Mouse (Mus musculus): ENCODE measurements around the gene Gm19410.

The Gm19410 gene

GRCm38 (mm10) chr8:35765499-35766193 lies at the start of gene Gm19410:
Gm19410 (plus strand) TSS chr8:35765790.
- DNase-seq (ENCODE audit: low spot score) = no peak

- DNase-seq (ENCODE audit: low spot score) = no peak
Observed at GRCm38 (mm10) chr8:35730776-35731175, 34.8 kb upstream of the Gm19410 start.

- DNase-seq (ENCODE audit: low spot score) = no peak
Observed at GRCm38 (mm10) chr8:35735438-35735837, 30.2 kb upstream of the Gm19410 start.

GRCm38 (mm10) chr8:35756202-35756601 lies 9.4 kb upstream of the Gm19410 start:
- DNase-seq (ENCODE audit: low spot score) = no peak

GRCm38 (mm10) chr8:35765020-35765419 lies 570 bp upstream of the Gm19410 start:
- DNase-seq (ENCODE audit: low spot score) = no peak

DNA sequence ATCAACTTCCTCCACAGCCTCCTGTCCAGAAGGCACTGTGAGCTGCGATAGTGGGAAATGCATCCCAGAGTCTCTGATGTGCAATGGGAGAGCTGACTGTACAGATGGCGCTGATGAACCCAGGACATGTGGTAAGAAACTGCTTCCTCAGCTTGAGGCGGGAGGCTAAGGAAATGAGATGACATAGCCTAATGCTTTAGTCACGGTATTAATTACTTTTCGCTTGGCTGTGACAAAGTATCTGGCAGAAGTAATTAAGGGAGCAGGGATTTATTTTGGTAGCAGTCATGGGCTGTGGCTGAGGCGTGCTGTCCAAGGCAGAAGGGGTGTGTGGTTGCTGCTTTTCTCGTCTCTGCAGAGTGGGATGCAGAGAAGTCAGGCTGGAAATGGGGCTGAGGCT lies 7.9 kb downstream of the Gm19410 start:
- DNase-seq (ENCODE audit: low spot score) = no peak
